Mouse (Mus musculus) myocyte (in vitro differentiated cells): ENCODE data around the gene B4galt1.

Experiments
- CEBPB ChIP-seq: IDR thresholded peaks from 2 replicates; pipeline ENCODE4 v1.6.1; 2011; ENCODE audit warnings: mild to moderate bottlenecking, moderate library complexity; ENCODE audit not compliant: poor library complexity, insufficient read depth, severe bottlenecking
- E2F4 ChIP-seq: IDR thresholded peaks from one replicate; pipeline ENCODE4 v1.6.1; 2011; ENCODE audit warnings: mild to moderate bottlenecking, control low read depth, moderate library complexity; ENCODE audit not compliant: insufficient read depth
- MAX ChIP-seq: IDR thresholded peaks from one replicate; pipeline ENCODE4 v1.6.1; 2011; ENCODE audit warnings: low read depth, mild to moderate bottlenecking, control low read depth
- MYOD1 ChIP-seq, 3 experiments: IDR thresholded peaks; one replicate each; pipeline ENCODE4 v1.6.1; 2011; ENCODE audit warnings: control low read depth in 2 of 3, low read depth in 2 of 3, mild to moderate bottlenecking in 2 of 3, moderate library complexity in 1 of 3; ENCODE audit not compliant: insufficient read length in 2 of 3, control insufficient read depth in 1 of 3
- MYOG ChIP-seq, 3 experiments: IDR thresholded peaks; one replicate each; pipeline ENCODE4 v1.6.1; 2011; ENCODE audit warnings: control low read depth in 2 of 3, low read depth in 2 of 3, mild to moderate bottlenecking in 2 of 3; ENCODE audit not compliant: insufficient read length in 2 of 3, control insufficient read depth in 1 of 3, insufficient read depth in 1 of 3
- POLR2A ChIP-seq: IDR thresholded peaks from one replicate; pipeline ENCODE4 v1.6.1; 2011; ENCODE audit warnings: low read depth, mild to moderate bottlenecking, control low read depth, moderate library complexity; ENCODE audit not compliant: insufficient read length
- SRF ChIP-seq: IDR thresholded peaks from one replicate; pipeline ENCODE4 v1.6.1; 2011; ENCODE audit warnings: low read depth; ENCODE audit not compliant: control insufficient read depth, insufficient read length

GRCm38 (mm10) chr4:40815775-40816372 lies 37.9 kb downstream of the B4galt1 start:
- no peak for TF ChIP-seq POLR2A
- no peak for TF ChIP-seq CEBPB
- no peak for TF ChIP-seq E2F4
- TF ChIP-seq MAX: no peak
- TF ChIP-seq MYOD1 (IDR thresholded peaks at IDR 0.05; ENCODE audit: control insufficient read depth in 1 of 3, insufficient read length in 2 of 3, low read depth in 2 of 3): no peak
- no peak for TF ChIP-seq SRF
- no peak for TF ChIP-seq MYOG (IDR thresholded peaks at IDR 0.05; ENCODE audit: control insufficient read depth in 1 of 3, insufficient read depth in 1 of 3, insufficient read length in 2 of 3, low read depth in 2 of 3)
